Mouse (Mus musculus) granulocyte monocyte progenitor cell, adult 5-6 weeks (primary cell): ENCODE results near the gene AC140267.1. TPM values are rescaled to one million over a fixed set of nuclear protein-coding genes. Genes with fewer than 3 reads are reported as not detected.

ENCODE experiments used
- ATAC-seq: replicated peaks from 2 replicates; pipeline ENCODE4 v1.8.0; 2016; ENCODE audit warnings: mild to moderate bottlenecking, moderate TSS enrichment, inconsistent platforms; ENCODE audit not compliant: poor library complexity, severe bottlenecking
- total RNA-seq, 2 experiments: library from RNA; stranded (forward) in 1 of 2; stranded (reverse) in 1 of 2; fragments of 200-712, 200-1000 nt in 1 of 2; fragments of >200 nt in 1 of 2; fragmentation: Nextera tagmentation in 1 of 2; gene quantifications; 2 replicates each; pipeline ENCODE4 v1.2.3; 2014 to 2017

The AC140267.1 gene
- total RNA-seq, 2 experiments from 2014 or later, result 39.4 TPM; not detected in 1

DNA sequence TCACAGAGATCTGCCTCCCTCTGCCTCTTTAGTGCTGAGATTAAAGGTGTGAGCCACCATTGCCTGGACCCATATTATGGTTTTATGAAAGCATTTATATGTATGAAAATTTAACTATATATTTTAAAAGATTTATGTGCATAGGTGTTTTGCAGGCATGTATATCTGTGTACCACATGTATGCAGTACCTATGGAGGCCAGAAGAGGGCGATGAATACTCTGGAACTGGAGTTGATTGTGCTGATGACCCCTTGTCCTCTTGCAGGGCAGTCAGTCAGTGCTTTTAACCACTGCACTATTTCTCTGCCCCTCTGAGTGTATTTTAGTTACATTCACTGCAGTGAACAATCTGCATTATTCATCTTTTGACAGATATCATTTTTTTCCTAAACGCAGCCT lies 9.8 kb upstream of the AC140267.1 start:
- peak; percentile 64; the same call in 1 of the 2 replicates for ATAC-seq

DNA sequence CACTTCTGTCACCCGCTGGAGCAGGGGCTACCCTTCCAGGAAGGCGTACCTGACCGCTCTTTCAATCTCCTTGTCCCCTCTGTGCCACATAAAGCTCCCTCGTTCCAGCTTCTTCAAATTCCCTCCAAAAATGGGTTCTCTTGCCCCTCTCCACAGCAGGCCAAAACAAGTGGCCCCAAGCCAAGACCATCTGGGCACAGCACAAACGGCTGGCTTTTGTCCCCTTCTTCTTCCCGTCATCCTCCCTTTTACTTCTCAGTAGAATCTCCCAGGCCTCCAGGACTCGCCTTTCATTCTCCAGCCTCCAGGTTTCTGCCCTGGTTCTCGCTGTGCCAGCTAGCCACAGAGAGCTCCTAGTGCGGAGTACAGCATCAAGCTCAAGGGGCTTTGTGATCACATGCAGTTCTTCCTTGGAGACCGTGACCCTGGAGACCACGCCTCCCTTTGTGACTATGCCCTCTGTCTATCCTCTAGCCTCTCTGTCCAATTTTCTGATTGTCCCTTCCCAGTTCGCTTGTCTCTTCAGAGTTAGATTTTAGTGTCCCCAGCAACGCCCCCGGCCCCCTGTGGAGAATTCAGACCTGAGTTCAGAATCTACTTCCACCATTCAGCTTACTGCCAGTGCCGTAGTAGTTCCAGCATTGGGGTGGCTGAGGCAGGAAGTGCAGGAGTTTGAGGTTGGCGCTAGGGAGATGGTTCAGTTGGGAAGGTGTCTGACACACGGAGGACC lies 7.4 kb upstream of the AC140267.1 start:
- ATAC-seq, result no peak

DNA sequence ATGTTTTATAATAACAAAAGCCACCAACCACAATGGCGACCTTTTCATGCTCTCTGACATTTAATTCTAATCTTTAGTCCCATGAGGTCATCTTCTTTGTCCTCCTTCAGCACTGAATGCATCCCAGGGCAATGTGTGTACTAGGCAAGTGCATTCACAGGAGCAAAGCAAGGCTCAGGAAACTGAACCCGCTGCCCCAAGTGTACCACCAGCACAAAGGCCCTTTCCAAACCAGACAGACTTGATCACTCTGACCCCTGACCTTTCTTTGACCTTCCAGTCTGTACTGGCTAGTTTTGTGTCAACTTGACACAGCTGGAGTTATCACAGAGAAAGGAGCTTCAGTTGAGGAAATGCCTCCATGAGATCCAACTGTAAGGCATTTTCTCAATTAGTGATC lies 3.3 kb upstream of the AC140267.1 start:
- no peak for ATAC-seq

DNA sequence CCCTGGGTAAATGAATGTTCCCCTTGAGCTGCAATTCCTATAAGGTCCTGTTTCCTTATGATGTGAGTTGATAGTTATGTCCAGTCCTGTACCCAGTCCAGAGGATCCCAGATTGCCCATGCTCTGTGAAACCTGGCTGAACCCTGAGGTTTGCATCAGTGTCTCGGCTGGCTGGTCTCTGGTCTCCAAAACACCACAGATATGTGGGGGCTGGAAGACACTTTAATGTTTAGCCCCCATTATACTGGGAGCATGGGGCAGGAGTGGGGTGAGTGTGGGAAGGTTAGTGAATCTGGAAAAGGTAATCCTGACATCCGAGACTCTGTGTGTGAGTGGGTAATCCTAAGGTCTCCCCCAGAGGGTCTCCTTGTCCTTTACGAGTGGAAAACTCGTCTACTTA lies 2.6 kb upstream of the AC140267.1 start:
- no peak for ATAC-seq

DNA sequence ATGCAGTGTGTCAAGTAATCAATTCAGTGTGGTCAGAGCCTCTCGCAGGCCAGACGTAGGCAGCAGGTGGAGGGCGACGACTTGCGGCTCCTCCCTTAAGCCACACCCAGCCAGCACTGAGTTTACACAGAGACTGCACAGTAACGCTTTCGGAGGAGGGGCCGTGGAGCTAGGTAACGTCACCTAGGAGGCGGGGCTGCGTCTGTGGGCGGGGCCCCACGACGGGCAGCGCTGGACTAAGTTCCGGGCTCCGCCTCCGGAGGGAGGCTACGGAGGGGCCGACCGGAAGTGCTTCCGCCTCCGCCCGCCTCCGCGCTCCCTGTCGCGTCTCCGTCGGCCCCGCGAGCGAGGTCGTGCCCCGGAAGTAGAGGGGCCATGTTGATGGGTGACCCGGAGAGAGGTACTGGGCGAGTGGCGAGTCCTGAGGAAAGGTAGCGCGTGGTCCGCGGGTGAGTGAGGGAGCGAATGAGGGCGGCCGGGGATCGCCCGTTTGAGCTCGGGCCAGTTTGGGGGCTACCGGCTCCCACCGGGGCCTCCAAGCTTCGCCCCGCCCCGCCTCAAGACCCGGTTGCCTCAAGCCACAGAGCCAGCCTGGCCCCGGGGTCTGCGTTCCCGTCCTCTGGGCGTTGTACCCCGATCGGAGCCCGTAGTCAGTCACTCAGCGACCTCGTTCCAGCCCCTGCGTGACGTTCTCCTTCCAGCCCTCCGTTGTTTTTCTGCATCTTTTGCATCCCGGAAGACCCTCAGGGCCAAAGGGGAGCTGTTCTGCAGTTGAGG lies 1.7 kb upstream of the AC140267.1 start, which contains the start of gene Mief1:
Gene Mief1, plus strand, starts transcription at position 286 of the 777 bp plus-strand sequence.
- ATAC-seq, result peak; percentile 97

DNA sequence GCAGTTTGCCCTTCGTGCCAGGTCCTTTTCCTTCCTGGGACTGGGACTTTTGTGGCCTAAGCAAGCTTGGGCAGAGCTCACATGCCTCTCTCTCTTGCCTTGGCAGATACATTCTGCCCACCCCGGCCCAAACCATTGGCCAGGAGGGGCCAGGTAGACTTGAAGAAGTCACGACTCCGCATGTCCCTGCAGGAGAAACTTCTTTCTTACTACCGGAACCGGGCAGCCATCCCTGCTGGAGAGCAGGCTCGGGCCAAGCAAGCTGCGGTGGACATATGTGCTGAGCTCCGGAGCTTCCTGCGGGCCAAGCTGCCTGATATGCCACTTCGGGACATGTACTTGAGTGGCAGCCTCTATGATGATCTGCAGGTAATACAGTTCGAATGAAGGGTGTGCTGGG lies 12.5 kb downstream of the AC140267.1 start:
- no peak for ATAC-seq

DNA sequence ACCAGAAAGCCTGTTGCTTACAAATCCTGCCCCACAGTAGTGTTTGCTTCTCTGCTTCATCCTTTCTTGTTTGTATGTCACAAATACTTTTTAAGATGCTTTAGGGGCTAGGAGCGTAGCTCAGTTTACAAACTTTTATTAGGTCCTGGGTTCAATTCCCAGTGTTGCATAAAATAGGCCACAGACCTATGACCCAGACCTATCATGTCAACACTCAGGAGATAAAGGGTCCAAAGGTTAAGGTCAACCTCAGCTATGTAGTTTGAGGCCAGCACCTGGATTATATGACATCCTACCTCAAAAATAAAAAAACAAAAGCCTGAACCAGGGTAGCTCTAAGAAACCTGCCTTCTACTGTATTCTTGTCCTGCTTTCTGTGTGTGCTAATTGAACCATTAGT lies 13.0 kb downstream of the AC140267.1 start:
- ATAC-seq, result no peak

DNA sequence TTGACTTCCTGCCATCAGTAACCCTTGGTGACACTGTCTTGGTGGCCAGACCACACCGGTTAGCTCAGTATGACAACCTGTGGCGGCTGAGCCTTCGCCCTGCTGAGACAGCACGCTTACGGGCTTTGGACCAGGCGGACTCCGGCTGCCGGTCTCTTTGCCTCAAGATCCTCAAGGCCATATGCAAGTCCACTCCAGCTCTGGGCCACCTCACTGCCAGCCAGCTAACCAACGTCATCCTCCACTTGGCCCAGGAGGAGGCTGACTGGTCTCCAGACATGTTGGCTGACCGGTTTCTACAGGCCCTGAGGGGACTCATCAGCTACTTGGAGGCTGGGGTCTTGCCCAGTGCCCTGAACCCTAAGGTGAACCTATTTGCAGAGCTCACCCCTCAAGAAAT lies 14.0 kb downstream of the AC140267.1 start:
- no peak for ATAC-seq

DNA sequence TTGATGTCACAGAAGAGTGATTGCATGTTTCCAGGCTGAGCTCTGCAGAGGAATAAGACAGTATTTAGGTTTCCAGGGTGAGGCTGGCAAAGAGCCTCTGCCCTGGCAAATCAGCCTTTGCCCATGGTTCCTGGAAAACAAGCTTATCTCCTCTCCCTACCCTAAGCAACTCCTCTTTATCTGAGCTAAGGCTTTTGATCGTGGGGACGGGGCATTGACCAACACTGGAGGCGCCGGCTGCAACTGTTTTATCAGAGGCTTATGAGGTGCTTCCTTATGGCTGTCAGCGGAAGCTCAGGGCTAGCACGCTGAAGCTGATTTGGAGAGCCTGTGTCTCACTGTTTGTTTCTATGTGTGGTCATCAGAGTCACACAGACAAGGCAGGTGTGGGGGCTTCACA lies 15.0 kb downstream of the AC140267.1 start:
- no peak for ATAC-seq

DNA sequence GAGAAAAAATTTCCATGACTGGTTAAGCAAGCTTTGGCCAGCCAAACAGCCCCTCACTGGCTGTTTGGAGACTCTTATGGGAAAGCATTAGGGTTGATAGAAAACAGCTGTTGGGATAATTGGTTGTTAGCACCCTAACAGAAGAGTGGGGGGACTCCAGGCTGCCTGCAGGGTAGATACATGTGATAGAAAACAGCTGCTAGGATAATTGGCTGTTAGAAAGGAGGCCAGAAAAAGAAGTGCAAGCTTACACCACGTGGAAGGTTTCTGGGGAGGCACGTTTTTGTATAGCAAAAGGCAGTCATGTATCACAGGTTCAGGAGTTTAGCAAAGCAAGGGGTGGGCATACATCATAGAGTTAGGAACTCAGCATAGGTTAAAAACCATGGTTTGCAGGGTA lies 17.9 kb downstream of the AC140267.1 start:
- no peak for ATAC-seq

DNA sequence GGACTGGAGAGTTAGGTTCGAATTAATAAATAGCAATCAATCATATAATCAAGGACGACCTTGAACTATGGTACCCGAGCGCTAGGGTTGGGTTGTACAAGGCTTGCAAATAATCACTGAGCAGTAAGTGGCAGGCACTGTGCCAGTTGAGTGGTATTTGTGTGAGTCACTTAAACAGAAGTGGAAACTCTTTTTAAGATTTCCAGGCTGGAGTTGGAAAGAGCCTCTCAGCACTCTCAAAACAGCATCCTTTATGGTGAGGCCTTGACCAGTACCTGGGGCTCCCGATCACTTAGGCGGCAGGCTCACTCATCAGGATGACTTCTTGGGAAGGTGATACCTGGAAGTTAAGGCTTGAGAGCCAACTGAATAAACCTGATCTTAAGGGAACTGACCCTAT lies 18.6 kb downstream of the AC140267.1 start:
- no peak for ATAC-seq

DNA sequence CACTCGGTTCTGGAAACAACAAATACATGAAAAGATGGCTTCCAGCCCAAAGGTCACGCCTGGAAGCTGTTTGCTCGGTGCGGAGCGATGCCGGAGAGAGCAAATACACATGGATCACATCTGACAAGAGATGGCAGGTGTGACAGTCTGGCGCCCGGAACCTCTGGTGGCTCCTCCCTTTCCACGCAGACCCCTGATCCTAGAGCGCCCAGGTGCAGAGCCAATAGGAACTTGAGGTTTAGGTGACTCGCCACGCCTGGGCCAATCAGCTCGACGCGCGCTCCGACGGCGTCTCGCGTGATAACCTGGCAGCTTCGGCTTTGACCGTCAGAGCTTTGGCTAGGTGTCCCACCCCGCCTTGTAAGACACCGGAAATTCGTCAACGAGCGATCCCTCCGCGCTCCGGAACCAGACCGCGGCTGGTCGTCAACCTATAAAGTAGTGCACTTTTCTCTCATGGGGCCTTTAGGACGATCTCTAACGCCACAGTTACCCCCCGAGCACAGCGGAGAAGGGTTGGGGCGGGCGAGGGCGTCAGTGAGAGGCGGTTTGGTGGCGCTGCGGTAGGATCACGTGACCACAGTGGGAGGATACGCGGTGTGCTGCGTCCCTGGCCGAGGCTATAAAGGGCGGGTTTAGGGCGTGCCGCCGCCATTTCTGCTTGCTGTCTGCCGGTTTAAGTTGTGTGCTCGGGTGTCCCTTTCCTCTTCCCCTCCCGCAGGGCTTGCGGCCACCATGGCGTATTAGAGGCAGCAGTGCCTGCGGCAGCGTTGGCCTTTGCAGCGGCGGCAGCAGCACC lies 19.4 kb downstream of the AC140267.1 start, which contains the start of gene Atf4:
Gene Atf4, plus strand, starts transcription at position 338 of the 799 bp plus-strand sequence.
- ATAC-seq, result peak; percentile 73

DNA sequence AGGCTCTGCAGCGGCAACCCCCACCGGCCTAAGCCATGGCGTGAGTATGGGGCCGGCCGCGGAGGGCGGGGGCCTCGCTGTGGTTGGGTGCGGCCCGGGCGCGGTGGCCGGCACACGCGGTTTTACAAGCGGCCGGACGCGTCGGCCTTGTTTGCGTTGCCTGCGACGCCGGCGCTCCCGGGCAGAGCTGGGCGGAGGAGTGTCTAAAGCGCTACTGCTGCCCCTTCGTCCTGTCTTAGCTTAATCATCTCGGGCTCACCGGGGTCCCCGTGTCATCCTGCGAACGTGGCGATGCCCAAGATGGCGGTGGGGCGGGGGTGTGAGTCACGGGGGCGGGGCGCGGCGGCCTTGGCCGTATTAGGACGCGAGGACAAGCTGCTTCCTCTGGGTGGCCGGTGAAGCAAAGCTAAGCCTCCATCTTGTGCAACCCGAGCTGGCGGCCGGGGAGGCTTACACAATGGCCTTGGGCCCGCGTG lies 20.0 kb downstream of the AC140267.1 start:
- ATAC-seq, result peak; percentile 50

DNA sequence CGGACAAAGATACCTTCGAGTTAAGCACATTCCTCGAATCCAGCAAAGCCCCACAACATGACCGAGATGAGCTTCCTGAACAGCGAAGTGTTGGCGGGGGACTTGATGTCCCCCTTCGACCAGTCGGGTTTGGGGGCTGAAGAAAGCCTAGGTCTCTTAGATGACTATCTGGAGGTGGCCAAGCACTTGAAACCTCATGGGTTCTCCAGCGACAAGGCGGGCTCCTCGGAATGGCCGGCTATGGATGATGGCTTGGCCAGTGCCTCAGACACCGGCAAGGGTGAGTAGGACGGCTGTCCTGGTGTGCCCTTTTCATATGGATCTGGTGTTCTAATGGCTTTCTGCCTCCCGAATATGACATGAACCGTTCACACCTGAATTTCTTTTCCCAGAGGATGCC lies 20.6 kb downstream of the AC140267.1 start:
- no peak for ATAC-seq

DNA sequence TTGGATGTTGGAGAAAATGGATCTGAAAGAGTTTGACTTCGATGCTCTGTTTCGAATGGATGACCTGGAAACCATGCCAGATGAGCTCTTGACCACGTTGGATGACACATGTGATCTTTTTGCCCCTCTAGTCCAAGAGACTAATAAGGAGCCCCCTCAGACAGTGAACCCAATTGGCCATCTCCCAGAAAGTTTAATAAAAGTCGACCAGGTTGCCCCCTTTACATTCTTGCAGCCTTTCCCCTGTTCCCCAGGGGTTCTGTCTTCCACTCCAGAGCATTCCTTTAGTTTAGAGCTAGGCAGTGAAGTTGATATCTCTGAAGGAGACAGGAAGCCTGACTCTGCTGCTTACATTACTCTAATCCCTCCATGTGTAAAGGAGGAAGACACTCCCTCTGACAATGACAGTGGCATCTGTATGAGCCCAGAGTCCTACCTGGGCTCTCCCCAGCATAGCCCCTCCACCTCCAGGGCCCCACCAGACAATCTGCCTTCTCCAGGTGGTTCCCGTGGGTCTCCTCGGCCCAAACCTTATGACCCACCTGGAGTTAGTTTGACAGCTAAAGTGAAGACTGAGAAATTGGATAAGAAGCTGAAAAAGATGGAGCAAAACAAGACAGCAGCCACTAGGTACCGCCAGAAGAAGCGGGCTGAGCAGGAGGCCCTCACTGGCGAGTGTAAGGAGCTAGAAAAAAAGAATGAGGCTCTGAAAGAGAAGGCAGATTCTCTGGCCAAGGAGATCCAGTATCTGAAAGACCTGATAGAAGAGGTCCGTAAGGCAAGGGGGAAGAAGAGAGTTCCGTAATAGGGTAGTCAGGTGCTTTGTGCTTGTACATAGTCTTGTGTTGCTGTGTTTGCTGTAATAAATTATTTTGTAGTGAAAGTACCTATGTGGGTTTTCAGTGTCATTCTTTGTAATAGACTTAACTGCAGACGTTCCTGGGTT lies 21.3 kb downstream of the AC140267.1 start:
- no peak for ATAC-seq

DNA sequence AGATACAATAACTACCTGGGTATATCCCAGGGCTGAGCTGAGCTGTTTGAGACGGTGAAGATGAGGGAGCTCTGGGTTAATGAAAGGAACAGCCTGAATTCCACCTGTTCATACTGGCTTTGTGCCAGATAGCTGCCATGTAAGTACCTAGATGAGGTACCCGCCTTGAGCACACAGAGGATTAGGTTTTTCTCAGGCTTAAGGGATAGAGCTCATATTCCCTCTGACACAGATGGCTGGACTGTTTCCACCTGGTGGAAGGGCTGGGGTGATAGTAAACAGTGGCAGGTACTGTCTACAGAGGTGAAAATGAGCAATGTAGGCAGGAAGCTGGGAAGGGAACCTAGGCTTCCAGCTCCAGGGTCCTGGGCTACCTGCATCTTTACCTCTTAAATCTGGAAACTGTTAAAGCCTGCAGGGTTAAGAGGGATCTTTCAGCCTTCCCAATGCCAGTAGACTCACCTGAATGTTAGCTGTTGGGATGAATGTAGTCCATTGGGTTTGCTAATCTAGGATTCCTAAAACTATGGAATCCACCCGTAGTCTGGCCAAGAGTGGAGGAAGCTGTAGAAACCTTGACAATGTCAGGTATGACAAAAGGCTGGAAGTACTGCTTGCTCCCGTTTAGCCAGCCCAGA lies 22.1 kb downstream of the AC140267.1 start:
- no peak for ATAC-seq

DNA sequence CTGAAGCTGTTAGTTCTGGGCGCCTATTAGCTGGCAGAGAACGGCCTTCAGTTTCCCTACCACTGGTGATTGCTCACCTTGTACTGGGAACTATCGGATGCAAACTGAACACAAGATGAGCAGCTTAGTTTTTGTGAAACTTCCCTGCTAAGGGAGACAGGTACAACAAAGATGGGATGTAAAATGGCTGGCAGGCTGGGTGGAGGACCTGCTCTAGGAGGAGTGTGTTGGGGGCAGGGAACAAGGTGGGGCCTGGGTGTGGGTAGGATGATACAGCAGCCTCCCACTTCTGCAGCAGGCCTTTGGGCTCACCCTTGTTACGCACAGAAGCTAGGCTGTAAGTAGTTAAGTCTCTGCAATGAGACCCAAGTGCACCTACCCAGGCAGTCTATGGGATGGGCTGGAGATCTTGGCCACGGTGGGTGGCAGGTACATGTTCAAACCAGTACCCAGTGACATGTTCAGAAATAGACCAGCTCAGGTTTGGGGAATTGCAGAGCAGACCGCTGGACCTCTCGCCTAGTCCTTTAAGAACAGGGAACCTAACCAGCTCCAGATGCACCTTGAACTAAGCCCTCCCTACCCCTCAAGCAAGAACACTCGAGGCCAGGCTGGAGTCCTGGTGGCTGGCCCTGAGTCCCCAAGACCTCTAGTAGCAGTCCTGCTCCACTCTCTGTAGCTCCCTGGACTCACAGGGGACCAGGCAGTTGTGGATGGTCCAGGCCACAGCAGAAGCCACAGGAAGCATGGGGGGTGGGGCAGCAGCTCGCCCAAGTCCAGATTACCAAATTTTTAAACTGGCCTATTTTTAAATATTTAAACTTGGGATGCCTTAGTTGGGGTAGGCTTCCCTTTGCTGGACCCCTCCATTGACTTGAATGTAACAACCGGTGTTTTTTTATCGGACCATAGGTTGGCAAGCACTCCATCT lies 22.9 kb downstream of the AC140267.1 start:
- ATAC-seq, result no peak

DNA sequence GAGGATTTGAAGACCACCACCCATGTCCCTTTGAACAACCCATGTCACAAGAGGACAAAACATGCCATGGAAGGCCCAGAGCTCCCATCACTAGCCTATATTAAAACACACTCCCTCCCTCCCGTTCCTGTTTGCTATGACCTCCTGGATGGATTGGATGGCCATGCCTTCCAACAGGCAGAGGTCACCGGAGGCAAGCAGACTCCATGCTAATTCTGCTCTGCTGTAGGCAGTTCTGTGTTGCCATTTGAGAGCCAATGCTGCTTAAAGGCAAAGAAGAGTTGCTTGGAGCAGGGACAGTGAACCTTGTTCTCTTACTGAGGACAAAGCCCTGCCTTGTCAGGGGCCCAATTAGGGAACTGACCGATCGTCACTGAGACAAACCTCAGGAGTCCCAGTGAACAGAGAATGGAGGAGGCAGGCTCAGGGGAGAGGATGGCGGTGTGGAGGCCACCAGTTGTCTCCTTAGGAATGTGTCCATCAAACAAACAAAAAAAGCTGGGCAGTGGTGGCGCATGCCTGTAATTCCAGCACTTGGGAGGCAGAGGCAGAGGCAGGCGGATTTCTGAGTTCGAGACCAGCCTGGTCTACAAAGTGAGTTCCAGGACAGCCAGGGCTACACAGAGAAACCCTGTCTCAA lies 23.9 kb downstream of the AC140267.1 start:
- no peak for ATAC-seq
